Mouse (Mus musculus) midbrain, embryonic 15.5 days (tissue): ENCODE measurements around the gene Ddit4. TPM values are rescaled to one million over a fixed set of nuclear protein-coding genes. Genes with fewer than 3 reads are reported as not detected.

Experiments used
- ATAC-seq: fragments of 200-750 bp; cut with Nextera tagmentation; replicated peaks from 2 replicates; pipeline ENCODE4 v1.8.0; 2017; ENCODE audit warnings: moderate TSS enrichment
- H3K27ac ChIP-seq: fragments of 300-500 bp; sonication (generic); 2 replicates; pipeline ENCODE4 v1.5.1; 2015; ENCODE audit warnings: mild to moderate bottlenecking, inconsistent platforms
- H3K27me3 ChIP-seq: fragments of 300-500 bp; sonication (generic); replicated peaks from 2 replicates; pipeline ENCODE4 v1.6.1; 2015; ENCODE audit warnings: inconsistent platforms
- H3K36me3 ChIP-seq: fragments of 300-500 bp; sonication (generic); replicated peaks from 2 replicates; pipeline ENCODE4 v1.6.1; 2015; ENCODE audit warnings: inconsistent platforms
- H3K4me1 ChIP-seq: fragments of 300-500 bp; sonication (generic); 2 replicates; pipeline ENCODE4 v1.6.1; 2015; ENCODE audit warnings: inconsistent platforms
- H3K4me2 ChIP-seq: fragments of 300-500 bp; sonication (generic); 2 replicates; pipeline ENCODE4 v1.6.1; 2015; ENCODE audit warnings: inconsistent platforms, mild to moderate bottlenecking, moderate library complexity
- H3K4me3 ChIP-seq: fragments of 300-500 bp; sonication (generic); 2 replicates; pipeline ENCODE4 v1.5.1; 2015; ENCODE audit warnings: mild to moderate bottlenecking, inconsistent platforms
- H3K9ac ChIP-seq: fragments of 300-500 bp; sonication (generic); 2 replicates; pipeline ENCODE4 v1.6.1; 2015; ENCODE audit warnings: mild to moderate bottlenecking, inconsistent platforms
- H3K9me3 ChIP-seq: fragments of 300-500 bp; sonication (generic); 2 replicates; pipeline ENCODE4 v1.6.1; 2016; ENCODE audit warnings: inconsistent platforms
- WGBS: fragments of 180-500 bp; shearing (Covaris S2); methylation state at CpG from one replicate; pipeline ENCODE4 v1.1.7; 2015; ENCODE audit warnings: mixed read lengths; 5-methylcytosine and 5-hydroxymethylcytosine counted together
- polyA plus RNA-seq: library from polyadenylated mRNA; unstranded; fragments of >200 nt; fragmentation: Nextera tagmentation; extraction: Ambion mirVana; gene quantifications from 2 replicates; pipeline ENCODE4 v1.2.1, GENCODE M21; 2015

The Ddit4 gene
- polyA plus RNA-seq, 1 experiment from 2014 or later, result 52.6 TPM

DNA sequence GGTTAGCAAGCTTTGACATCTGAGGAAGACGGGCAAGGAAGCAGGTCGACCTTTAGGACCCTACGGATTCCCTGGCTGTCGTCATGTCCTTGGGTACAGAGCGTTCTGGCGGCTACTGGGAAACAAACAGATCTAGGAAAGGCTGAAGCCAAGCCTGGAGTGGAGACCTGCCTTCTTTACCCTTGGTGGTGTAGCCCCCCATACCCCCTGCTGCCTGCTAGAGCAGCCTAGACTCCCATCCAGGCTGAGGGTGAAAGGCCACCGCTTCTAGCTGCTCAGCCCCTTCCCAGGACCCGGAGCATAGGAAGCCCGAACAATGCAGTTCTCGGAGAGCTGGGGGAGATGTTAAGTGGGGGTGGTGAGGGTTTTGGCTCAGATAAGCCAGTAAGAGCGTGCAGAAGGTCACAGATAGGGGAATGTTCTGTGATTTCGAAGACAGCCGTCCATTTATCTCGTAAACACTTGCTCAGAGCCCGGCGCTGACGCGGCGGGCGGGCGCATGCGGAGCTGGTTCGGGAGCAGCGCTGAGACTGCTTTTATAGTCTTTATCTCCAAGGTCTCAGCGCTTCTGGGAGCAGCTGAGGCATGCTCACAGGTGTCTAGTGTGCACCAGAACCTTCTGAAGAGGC, 18.3 kb upstream of the Ddit4 start:
- Histone ChIP-seq H3K9me3 (no peaks in the 10 kb centered on the region), H3K27ac (peak overlapping the region; percentile 95), H3K9ac (peak overlapping the region; percentile 73), H3K27me3 (no peaks in the 10 kb centered on the region), H3K36me3 (no peaks in the 10 kb centered on the region), H3K4me2 (peak overlapping the region; percentile 75), H3K4me1 (peaks cover 35% of the 10 kb centered on the region), H3K4me3 (peak overlapping the region; percentile 59)
- WGBS, result under 1% methylated on average over 25 of the region's 25 CpGs
- peak; percentile 78 for ATAC-seq

DNA sequence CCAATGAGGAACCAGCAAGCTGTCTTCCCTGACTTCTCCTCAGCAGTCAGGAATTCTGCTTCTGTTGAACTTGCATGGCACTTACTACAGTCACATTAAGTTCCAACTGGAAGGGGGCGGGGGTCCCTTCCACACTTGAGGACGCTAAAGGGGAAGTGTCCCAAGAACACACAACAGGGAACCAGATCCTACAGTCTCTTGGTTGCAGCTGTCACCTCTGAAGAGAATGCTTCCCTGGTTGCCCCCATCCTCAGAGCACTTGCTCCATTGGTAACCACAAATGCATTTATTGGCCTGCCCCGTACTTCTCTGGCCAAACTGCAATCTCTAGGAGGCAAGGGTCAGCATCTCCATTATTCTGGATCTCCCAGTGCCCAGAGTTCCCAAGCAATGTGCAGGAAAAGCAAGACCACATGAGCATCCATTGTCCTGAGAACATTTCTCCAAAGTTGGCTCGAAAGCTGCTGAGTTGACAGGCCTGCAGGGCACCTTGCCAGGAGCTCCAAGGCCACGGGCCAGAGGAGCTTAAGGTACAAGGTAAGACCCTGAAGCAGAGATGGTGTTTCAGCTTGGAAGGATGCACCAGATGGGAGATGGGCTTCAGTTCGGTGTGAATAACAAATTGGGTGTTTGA, 15.8 kb upstream of the Ddit4 start:
- Histone ChIP-seq H3K4me2 (no peak overlapping the region), H3K9me3 (no peaks in the 10 kb centered on the region), H3K9ac (no peak overlapping the region), H3K27ac (no peak overlapping the region), H3K36me3 (no peaks in the 10 kb centered on the region), H3K4me3 (no peak overlapping the region), H3K27me3 (no peaks in the 10 kb centered on the region), H3K4me1 (peaks cover 31% of the 10 kb centered on the region)
- ATAC-seq, result no peak
- WGBS, result 86% methylated on average over 6 of the region's 6 CpGs

DNA sequence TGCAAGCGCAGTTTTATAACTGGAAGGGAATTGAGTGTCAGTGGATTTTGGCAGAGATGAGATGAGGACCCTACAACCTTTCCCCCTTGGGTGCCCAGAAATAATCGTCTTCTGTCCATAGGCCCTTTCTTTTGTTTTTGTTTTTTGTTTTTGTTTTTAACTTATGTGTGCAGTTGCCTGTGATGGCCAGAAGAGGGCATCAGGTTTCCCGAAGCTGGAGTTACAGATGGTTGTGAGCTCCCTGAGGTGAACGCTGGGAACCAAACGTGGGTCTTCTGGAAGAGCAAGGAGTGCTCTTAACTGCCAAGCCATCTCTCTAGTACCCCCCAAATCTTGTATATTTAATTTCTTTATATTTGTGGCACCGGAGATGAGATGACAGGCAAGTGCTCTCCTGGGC, 15.1 kb upstream of the Ddit4 start:
- Histone ChIP-seq H3K27ac (no peak overlapping the region), H3K4me2 (no peak overlapping the region), H3K9ac (no peak overlapping the region), H3K4me1 (peaks cover 31% of the 10 kb centered on the region), H3K36me3 (no peaks in the 10 kb centered on the region), H3K27me3 (no peaks in the 10 kb centered on the region), H3K4me3 (no peak overlapping the region), H3K9me3 (no peaks in the 10 kb centered on the region)
- WGBS, result 93% methylated on average over 6 of the region's 6 CpGs
- ATAC-seq, result no peak

DNA sequence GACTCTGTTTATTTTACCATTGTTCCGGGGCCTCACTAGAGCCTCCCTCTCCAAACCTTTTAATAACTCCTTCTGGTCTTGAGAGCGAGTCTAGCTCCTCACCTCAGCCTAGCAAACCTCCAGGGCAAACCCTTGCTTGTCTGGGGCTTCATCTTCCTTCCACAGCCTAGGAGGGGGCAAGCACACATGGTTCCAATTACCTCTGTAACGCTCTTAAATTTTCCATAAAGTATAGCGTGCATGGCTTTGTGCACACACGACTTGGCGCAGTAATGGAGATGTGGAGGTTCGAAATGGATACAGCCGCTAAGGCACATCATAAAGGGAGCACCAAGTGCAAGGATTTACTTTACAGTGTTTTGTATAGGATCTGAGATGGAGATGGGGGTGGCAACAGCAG, 14.2 kb upstream of the Ddit4 start:
- peaks cover 26% of the 10 kb centered on the region for H3K4me1 ChIP-seq
- no peak overlapping the region for H3K4me2 ChIP-seq
- no peak overlapping the region for H3K4me3 ChIP-seq
- H3K9me3 ChIP-seq, result no peaks in the 10 kb centered on the region
- no peak overlapping the region for H3K9ac ChIP-seq
- no peaks in the 10 kb centered on the region for H3K36me3 ChIP-seq
- 71% methylated on average over 8 of the region's 8 CpGs for WGBS
- no peak for ATAC-seq
- H3K27me3 ChIP-seq, result no peaks in the 10 kb centered on the region
- H3K27ac ChIP-seq, result no peak overlapping the region

DNA sequence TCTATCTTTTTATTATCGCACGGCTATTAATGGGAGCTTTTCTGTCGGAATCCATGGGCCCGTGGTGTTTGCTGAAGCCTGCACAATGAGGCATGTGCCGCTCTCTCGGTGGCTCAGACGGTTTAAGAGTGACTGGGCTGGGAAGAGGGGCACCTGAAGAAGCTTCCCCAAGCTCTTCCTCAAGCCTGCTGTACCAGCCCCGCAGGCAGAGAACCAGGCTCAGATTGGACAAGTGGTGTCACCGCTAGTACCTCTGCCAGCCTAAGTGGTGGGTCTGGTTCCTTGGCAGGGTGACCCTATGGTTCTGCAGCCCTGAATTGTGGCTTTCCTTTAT, 13.7 kb upstream of the Ddit4 start:
- H3K4me1 ChIP-seq, result peaks cover 22% of the 10 kb centered on the region
- no peaks in the 10 kb centered on the region for H3K36me3 ChIP-seq
- H3K9ac ChIP-seq, result no peak overlapping the region
- no peak overlapping the region for H3K4me3 ChIP-seq
- H3K27ac ChIP-seq, result 0 out of 2 replicates have a peak overlapping the region, but pooled peaks have one; percentile 38
- ATAC-seq, result no peak
- no peaks in the 10 kb centered on the region for H3K27me3 ChIP-seq
- WGBS, result 36% methylated on average over 9 of the region's 9 CpGs
- H3K9me3 ChIP-seq, result no peaks in the 10 kb centered on the region
- no peak overlapping the region for H3K4me2 ChIP-seq

DNA sequence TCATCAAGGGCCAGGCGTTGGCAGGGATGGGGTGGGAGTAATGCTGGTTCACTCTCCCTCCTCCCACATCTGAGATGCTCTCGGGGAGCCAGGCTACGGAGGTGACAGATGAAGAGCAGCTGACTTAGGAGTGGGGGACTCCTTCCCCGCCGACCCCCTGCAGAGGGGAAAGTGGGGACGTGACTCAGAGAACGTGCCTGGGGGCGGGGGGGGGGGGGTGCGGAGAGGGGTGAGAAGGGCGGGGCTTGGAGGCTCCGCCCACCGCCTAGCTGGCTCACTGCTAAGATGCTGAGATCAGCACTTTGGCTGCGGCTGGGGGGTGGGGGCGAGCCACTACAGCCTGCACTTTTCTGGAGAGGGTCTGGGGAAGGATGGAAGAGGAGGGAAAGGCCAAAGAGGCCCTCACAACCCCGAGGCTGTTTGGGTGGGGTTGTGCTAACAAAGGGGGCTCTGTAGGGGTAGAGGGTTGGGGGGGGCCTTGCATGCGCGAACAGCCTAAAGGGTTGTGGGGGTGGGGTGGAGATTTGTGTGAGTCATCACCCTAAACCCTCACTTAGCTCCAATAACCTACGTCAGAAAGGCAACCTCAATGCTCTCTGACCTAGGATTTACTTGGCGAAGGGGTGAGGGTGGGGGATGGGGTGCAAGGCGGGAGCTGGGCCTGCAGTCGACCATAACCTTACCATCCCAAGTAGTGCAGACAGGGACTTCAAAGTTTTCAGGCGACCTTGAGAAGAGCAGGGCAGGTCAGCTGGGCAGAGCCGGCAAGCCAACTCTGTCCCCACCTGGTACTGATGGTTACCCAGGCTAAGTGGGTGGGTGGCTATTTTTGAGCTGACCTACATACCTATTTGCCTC, 13.1 kb upstream of the Ddit4 start:
- Histone ChIP-seq H3K4me2 (peak overlapping the region; percentile 39), H3K27ac (0 out of 2 replicates have a peak overlapping the region, but pooled peaks have one; percentile 38), H3K9me3 (no peaks in the 10 kb centered on the region), H3K36me3 (no peaks in the 10 kb centered on the region), H3K4me1 (peaks cover 16% of the 10 kb centered on the region), H3K9ac (peak overlapping the region; percentile 6; the same call in 1 of the 2 replicates), H3K4me3 (peak overlapping the region; percentile 15; the same call in 1 of the 2 replicates), H3K27me3 (no peaks in the 10 kb centered on the region)
- ATAC-seq, result peak; percentile 43
- 6% methylated on average over 18 of the region's 23 CpGs for WGBS

DNA sequence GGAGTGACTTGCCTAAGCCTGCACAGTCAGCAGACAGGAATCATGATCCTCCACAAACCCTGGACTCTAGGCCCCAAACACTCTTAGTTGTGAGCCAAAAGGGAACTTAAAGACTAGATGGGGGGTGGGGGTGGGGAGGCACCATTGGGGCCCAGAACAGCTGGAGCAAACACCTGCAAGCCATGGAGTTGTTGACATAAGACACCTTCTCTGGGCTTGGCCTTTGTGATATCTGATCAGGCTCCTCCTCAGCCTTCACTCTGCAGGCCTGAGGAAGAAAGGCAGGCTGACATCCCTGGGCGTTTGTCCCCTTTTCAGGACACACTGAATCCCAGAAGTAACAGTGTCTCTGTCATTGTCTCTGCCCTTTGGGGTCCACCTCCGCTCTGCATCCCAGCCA, 12.0 kb upstream of the Ddit4 start:
- 60% methylated on average over 2 of the region's 2 CpGs for WGBS
- ATAC-seq, result no peak
- H3K27me3 ChIP-seq, result no peaks in the 10 kb centered on the region
- H3K4me2 ChIP-seq, result no peak overlapping the region
- no peak overlapping the region for H3K27ac ChIP-seq
- peaks cover 24% of the 10 kb centered on the region for H3K4me1 ChIP-seq
- H3K4me3 ChIP-seq, result no peak overlapping the region
- no peaks in the 10 kb centered on the region for H3K9me3 ChIP-seq
- H3K36me3 ChIP-seq, result no peaks in the 10 kb centered on the region
- H3K9ac ChIP-seq, result no peak overlapping the region

DNA sequence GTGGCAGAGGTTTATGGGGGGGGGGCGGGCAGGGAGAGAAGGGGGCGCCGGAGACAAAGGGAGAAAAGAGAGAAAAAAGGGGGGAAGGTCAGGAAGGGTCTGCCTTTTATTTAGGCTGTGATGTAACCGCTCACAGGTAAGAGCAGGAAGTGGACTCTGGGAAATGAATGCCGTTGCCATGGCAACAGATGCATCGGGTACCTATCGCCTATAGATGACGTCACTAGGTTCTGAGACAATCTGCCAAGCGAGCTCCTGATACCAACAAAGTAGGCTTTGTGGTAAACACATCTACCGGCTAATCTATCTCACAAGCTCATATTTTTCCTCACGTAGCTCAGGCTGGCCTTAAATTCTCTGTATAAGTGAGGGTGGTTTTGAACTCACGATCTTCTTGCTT, 7.9 kb upstream of the Ddit4 start:
- H3K4me1 ChIP-seq, result peaks cover 36% of the 10 kb centered on the region
- no peaks in the 10 kb centered on the region for H3K9me3 ChIP-seq
- H3K36me3 ChIP-seq, result no peaks in the 10 kb centered on the region
- H3K9ac ChIP-seq, result no peak overlapping the region
- H3K27me3 ChIP-seq, result no peaks in the 10 kb centered on the region
- ATAC-seq, result no peak
- 74% methylated on average over 12 of the region's 12 CpGs for WGBS
- H3K4me2 ChIP-seq, result no peak overlapping the region
- no peak overlapping the region for H3K4me3 ChIP-seq
- H3K27ac ChIP-seq, result no peak overlapping the region; the same call in 1 of the 2 replicates

DNA sequence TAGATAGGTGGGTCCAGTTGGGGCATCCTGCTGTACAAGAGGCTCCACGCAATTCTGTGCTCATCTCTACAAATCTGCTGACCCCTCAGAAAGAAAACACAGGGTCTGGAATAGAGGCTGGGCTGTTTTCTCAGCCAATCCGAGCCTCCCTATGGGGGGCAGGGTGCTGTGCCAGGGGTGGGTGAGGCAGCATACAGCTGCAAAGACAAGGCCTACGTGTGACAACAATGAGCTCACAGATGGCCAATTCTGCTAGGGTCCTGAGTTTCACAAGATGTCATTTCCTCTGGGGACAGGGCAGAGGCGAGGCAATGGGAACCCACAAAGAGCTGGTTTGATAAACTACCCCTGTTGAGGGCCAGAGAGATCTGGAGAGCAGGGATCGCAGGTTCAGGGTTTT, 6.8 kb upstream of the Ddit4 start:
- Histone ChIP-seq H3K9me3 (no peaks in the 10 kb centered on the region), H3K4me3 (no peak overlapping the region), H3K36me3 (no peaks in the 10 kb centered on the region), H3K4me1 (peaks cover 33% of the 10 kb centered on the region), H3K9ac (peak overlapping the region; percentile 24; the same call in 1 of the 2 replicates), H3K4me2 (peak overlapping the region; percentile 49), H3K27ac (peak overlapping the region; percentile 79), H3K27me3 (no peaks in the 10 kb centered on the region)
- ATAC-seq, result peak; percentile 51
- WGBS, result 12% methylated on average over 5 of the region's 5 CpGs

DNA sequence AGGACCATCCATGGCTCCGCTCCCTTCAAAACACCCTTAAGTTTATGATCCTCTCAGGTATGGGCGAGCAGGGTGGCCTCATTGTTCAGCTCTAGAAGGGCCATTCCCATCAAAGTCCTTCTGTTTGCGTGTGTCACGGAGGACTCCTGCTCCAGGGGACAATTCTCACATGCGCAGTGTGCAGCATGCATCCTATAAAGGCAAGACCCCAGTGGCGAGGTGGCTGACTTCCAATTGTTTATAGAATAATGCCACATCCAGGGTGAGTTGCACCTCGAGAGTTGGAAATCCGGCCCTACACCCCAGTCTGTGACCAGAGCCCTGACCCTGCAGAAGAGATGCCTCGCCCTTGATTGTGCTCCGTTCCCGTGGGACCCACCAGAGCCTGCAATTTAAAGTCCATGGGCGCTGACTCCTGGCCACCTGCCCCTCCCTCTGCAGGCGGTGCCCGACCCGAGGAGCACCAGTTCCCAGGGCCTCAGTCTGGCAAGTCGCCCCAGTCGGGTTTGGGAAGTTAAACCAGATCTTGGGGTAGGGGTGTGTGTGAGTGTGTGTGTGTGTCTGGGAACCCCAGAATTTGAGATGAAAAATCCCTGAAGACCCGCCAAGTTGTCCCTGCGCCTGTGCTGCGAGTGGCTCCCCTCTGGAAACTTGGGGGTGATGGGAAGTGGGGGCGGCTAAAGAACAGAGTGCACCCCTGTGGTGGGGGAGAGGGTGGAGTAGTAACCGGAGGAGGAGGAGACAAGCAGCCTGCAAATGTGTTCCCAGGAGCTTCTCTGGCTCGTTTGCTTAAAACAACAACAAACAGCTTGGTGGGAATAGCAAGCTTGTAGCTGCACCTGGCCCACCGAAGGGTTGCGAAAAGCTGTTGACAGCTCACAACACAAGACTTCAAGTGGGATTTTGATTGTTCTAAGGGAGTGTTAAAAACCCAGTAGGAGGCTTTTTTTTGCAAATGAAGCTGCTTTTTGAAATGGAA, 5.8 kb upstream of the Ddit4 start:
- H3K9me3 ChIP-seq, result no peaks in the 10 kb centered on the region
- H3K4me3 ChIP-seq, result peak overlapping the region; percentile 8
- 9% methylated on average over 25 of the region's 25 CpGs for WGBS
- H3K36me3 ChIP-seq, result no peaks in the 10 kb centered on the region
- H3K27me3 ChIP-seq, result no peaks in the 10 kb centered on the region
- ATAC-seq, result peak; percentile 15; the same call in 1 of the 2 replicates
- H3K4me2 ChIP-seq, result peak overlapping the region; percentile 49
- H3K27ac ChIP-seq, result peak overlapping the region; percentile 79
- H3K4me1 ChIP-seq, result peaks cover 40% of the 10 kb centered on the region
- peak overlapping the region; percentile 24; the same call in 1 of the 2 replicates for H3K9ac ChIP-seq

DNA sequence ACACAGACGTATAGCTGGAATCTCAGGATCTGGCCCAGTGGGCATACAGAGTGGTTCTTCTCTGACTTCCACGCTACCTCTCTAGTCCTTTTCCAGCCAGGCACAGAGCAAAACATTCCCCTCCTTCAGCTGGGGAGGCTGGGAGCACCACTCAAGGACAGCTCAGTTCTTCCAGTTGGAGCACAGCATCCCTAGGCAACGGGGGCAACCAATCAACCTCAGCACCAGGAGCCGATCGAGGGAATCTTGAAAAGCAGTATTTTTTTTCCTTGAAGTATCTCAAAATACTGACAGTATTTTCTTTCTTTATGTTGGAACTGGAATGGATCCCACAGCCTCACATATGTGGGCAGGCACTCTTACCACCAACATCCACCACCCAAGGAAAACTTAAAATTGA, 5.0 kb upstream of the Ddit4 start:
- Histone ChIP-seq H3K36me3 (no peaks in the 10 kb centered on the region), H3K4me1 (peaks cover 42% of the 10 kb centered on the region), H3K4me2 (no peak overlapping the region), H3K27ac (peak overlapping the region; percentile 23; the same call in 1 of the 2 replicates), H3K27me3 (no peaks in the 10 kb centered on the region), H3K9me3 (no peaks in the 10 kb centered on the region), H3K4me3 (no peak overlapping the region), H3K9ac (no peak overlapping the region)
- WGBS, result 46% methylated on average over 5 of the region's 5 CpGs
- ATAC-seq, result no peak
